Mouse (Mus musculus): Measurements from ENCODE around the gene Mpc1. TPM values are rescaled to one million over a fixed set of nuclear protein-coding genes. Genes with fewer than 3 reads are reported as not detected.
"Not testable (repeated sequence)": the region's sequence is repeated elsewhere in the genome, so short reads cannot be mapped to it uniquely, and the experiment has no call there.

Gene Mpc1
- polyA plus RNA-seq, 1 experiment from 2014 or later: 77.0 TPM

- Histone ChIP-seq H3K9me3 (replicated peaks) (no peaks in the 10 kb centered on the region), H3K27me3 (ENCODE audit: low read depth, poor library complexity, severe bottlenecking) (no peaks in the 10 kb centered on the region), H3K27ac (replicated peaks) (peak within 1 kb of the TSS; percentile 80), H3K36me3 (no peaks in the 10 kb centered on the region), H3K4me1 (peaks cover 24% of the 10 kb centered on the region), H3K4me3 (peak within 1 kb of the TSS; percentile 90)
- under 1% methylated on average over 54 of the region's 54 CpGs for WGBS
- DNase-seq (ENCODE audit: low spot score): peak; percentile 96
These were observed 28.3 kb downstream of the Mpc1 start, which contains the start of gene Sft2d1 for GRCm38 (mm10) chr17:8310838-8311614. TSS of gene Sft2d1 (plus strand) at chr17:8311102.

DNA sequence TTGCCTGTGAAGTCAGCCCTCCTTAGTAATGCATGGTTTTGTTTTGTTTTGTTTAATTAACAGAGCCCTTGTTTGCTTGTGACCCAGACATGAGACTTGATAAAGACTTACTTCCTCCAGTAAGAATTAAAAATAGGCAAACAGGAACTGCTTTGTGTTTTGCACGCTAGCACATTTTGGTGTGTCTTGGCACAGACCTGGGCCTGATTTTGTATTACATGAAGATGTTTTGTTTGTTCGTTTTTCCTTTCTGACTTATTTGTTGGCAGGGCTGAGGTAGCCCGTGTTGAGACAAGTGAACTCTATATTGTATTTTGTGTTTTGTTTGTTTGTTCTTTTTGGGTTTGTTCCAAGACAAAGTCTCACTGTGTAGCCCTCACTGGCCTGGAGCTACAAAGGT lies 29.0 kb downstream of the Mpc1 start:
- H3K4me1 ChIP-seq: peaks cover 24% of the 10 kb centered on the region
- H3K27me3 ChIP-seq (ENCODE audit: low read depth, poor library complexity, severe bottlenecking): no peaks in the 10 kb centered on the region

GRCm38 (mm10) chr17:8313976-8314375 lies 31.3 kb downstream of the Mpc1 start:
- DNase-seq (ENCODE audit: low spot score): no peak
- Histone ChIP-seq H3K27me3 (ENCODE audit: low read depth, poor library complexity, severe bottlenecking) (no peaks in the 10 kb centered on the region), H3K4me3 (no peak overlapping the region), H3K4me1 (peaks cover 24% of the 10 kb centered on the region), H3K36me3 (peaks cover 2% of the 10 kb centered on the region; the same call in 1 of the 2 replicates), H3K9me3 (replicated peaks) (no peaks in the 10 kb centered on the region), H3K27ac (replicated peaks) (no peak overlapping the region)
- WGBS: 87% methylated on average over 3 of the region's 3 CpGs

More for the DNA sequence above, 29.0 kb downstream of the Mpc1 start:
- no peak for DNase-seq (ENCODE audit: low spot score)
- 49% methylated on average over 3 of the region's 3 CpGs for WGBS
- H3K36me3 ChIP-seq: no peaks in the 10 kb centered on the region
- no peak overlapping the region for H3K27ac ChIP-seq (replicated peaks)
- H3K4me3 ChIP-seq: peak overlapping the region; percentile 90
- no peaks in the 10 kb centered on the region for H3K9me3 ChIP-seq (replicated peaks)

GRCm38 (mm10) chr17:8316251-8316650 lies 33.5 kb downstream of the Mpc1 start:
- H3K27me3 ChIP-seq (ENCODE audit: low read depth, poor library complexity, severe bottlenecking): no peaks in the 10 kb centered on the region
- 90% methylated on average over 1 of the region's 1 CpGs for WGBS
- no peak overlapping the region for H3K27ac ChIP-seq (replicated peaks)
- no peaks in the 10 kb centered on the region for H3K9me3 ChIP-seq (replicated peaks)
- peaks cover 7% of the 10 kb centered on the region; the same call in 1 of the 2 replicates for H3K36me3 ChIP-seq
- H3K4me3 ChIP-seq: no peak overlapping the region
- H3K4me1 ChIP-seq: peaks cover 17% of the 10 kb centered on the region
- DNase-seq (ENCODE audit: low spot score): no peak

DNA sequence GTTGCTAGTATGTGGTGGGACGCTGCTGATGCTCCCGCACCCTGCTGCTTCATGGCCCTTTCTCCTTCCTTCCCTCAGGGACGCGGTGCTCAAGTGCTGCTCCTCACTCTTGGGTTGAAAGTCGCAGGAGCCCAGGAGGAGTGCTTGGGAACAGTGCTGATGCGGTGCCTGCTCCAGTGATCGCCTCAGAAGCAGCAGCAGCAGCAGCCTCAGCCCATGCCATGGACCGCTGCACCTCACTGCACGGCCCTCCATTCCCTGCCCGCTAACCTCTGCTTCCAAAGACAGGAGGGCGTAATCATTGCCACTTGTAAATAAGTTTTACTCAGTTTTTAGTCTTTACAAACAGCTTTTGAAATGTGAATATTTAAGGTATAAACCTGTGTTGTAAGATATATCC lies 44.2 kb downstream of the Mpc1 start:
- H3K9me3 ChIP-seq (replicated peaks); H3K4me1 ChIP-seq; H3K4me3 ChIP-seq; H3K27ac ChIP-seq (replicated peaks); H3K27me3 ChIP-seq (ENCODE audit: low read depth, poor library complexity, severe bottlenecking); DNase-seq (ENCODE audit: low spot score): not testable (repeated sequence)
- WGBS: 85% methylated on average over 11 of the region's 11 CpGs
- H3K36me3 ChIP-seq: peaks cover 35% of the 10 kb centered on the region

DNA sequence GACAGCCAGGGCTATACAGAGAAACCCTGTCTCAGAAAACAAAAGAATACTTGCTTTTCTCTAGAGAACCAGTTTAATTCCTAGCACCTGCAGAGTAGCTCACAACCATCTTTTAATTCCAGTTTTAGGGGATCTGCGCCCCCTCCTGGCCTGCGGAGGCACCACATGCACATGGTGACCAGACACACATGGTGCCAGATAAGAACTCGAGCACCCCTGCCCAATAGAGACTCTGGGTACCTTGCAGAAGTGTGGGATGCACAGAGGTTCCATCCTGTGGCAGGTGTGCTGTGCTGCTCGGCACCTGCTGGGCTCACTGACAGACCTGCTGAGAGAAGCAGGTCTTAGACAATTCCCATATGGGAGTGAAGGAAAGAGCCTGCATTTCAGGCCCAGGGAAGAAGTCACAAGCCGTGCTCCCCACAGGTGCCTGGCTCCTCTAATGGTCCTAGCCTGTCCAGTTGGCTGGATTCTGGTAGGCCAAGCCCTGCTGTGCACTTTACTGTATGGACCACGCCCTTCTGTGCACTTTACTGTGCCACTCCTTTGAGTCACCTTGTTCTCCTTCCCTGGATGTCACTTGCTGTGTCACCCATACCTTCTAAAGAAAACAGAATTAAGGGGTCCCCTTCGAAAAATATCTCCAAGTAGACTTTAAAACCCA lies 45.9 kb downstream of the Mpc1 start:
- WGBS: 62% methylated on average over 7 of the region's 7 CpGs
- no peak for DNase-seq (ENCODE audit: low spot score)

DNA sequence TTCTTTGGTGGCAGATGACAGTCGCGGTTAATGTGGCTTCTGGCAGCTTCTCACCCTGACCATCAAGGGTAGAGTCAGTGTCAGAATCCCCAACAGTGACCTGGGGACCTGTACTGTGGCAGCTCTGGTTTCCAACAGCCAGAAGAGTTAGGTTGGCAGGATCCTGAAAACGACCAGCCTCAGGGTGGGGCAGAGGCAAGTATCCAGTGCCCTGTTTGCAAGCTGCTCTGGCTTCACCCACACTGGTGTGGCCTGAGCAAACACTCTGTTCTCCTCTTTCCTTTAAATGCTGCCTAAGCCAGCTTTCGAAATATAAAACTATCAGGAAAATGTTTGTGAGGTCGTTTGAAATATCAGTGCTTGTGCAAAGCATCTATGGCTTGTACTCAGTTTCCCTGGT lies 47.9 kb downstream of the Mpc1 start:
- Histone ChIP-seq H3K9me3 (replicated peaks) (peaks cover 5% of the 10 kb centered on the region; the same call in 1 of the 2 replicates), H3K4me3 (no peak overlapping the region), H3K4me1 (no peaks in the 10 kb centered on the region), H3K27me3 (ENCODE audit: low read depth, poor library complexity, severe bottlenecking) (no peaks in the 10 kb centered on the region), H3K27ac (replicated peaks) (no peak overlapping the region), H3K36me3 (peaks cover 20% of the 10 kb centered on the region)
- WGBS: 78% methylated on average over 5 of the region's 5 CpGs
- DNase-seq (ENCODE audit: low spot score): no peak

More for the DNA sequence above, 45.9 kb downstream of the Mpc1 start:
- Histone ChIP-seq H3K36me3 (peaks cover 27% of the 10 kb centered on the region), H3K4me3 (no peak overlapping the region), H3K27me3 (ENCODE audit: low read depth, poor library complexity, severe bottlenecking) (no peaks in the 10 kb centered on the region), H3K4me1 (no peaks in the 10 kb centered on the region), H3K9me3 (replicated peaks) (peaks cover 5% of the 10 kb centered on the region; the same call in 1 of the 2 replicates), H3K27ac (replicated peaks) (no peak overlapping the region)

GRCm38 (mm10) chr17:8337159-8337558 lies 54.5 kb downstream of the Mpc1 start, which contains the start of gene Prr18:
TSS of gene Prr18 (plus strand) at chr17:8337459.
- H3K4me1 ChIP-seq: peaks cover 24% of the 10 kb centered on the region
- H3K27ac ChIP-seq (replicated peaks); H3K9me3 ChIP-seq (replicated peaks); DNase-seq (ENCODE audit: low spot score); H3K36me3 ChIP-seq; H3K4me3 ChIP-seq: not testable (repeated sequence)
- peaks cover 41% of the 10 kb centered on the region for H3K27me3 ChIP-seq (ENCODE audit: low read depth, poor library complexity, severe bottlenecking)
- WGBS: 83% methylated on average over 1 of the region's 5 CpGs

- Histone ChIP-seq H3K27ac (replicated peaks) (peak overlapping the region; percentile 85; the same call in 1 of the 2 replicates), H3K36me3 (no peaks in the 10 kb centered on the region), H3K9me3 (replicated peaks) (no peaks in the 10 kb centered on the region), H3K27me3 (ENCODE audit: low read depth, poor library complexity, severe bottlenecking) (peaks cover 58% of the 10 kb centered on the region), H3K4me3 (peak overlapping the region; percentile 79), H3K4me1 (peaks cover 32% of the 10 kb centered on the region)
- DNase-seq (ENCODE audit: low spot score): no peak
- 22% methylated on average over 8 of the region's 8 CpGs for WGBS
These were observed 57.1 kb downstream of the Mpc1 start for GRCm38 (mm10) chr17:8339666-8340374.

DNA sequence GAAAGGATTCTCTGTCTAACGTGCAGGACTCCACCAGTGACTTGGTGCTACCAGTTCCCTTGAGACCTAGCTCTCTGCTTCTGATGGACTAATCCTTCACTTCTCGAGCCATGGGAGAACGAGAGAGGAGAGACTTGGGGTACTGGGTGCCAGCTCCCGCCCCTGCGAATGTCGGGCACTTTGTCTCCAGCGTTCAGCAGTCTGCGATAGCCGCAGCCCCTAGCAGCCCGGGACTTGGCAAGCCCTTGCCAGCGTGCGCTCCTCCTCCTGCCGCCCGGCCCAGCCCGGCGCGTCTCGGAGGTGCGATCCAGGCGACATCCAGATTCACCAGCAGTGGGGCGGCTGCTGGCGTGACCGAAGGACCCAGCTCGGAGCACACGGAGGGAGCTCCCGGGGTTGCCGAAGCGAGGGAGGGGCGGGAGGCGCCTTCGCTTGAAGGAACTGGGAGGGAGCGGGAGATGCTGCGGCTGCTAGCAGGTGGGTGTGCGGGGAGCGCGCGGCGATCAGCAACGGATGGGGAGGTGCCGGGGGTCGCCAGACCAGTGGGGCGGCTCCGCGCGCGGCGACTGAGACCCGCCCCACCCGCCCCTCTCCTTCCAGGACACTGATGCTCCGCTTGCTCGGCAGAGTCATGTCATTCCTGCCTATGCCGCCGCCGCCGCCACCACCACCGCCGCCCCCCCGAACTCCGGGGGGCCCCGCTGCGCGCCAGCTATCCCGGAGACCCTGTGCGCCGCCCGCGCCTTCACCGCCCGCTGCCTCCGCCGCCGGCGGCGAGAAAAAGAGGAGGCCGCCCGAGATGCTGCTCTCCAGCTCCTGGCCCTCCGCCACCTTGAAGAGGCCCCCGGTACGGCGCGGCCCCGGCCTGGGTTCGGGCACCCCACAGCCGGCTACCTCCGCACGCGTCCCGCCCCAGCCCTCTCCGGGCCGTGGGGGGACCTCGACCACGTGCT lies 58.0 kb downstream of the Mpc1 start:
- H3K36me3 ChIP-seq: no peaks in the 10 kb centered on the region
- H3K4me1 ChIP-seq: peaks cover 32% of the 10 kb centered on the region
- DNase-seq (ENCODE audit: low spot score): peak; percentile 55
- WGBS: under 1% methylated on average over 69 of the region's 92 CpGs
- H3K4me3 ChIP-seq: peak overlapping the region; percentile 79
- H3K9me3 ChIP-seq (replicated peaks): no peaks in the 10 kb centered on the region
- peak overlapping the region; percentile 85 for H3K27ac ChIP-seq (replicated peaks)
- H3K27me3 ChIP-seq (ENCODE audit: low read depth, poor library complexity, severe bottlenecking): peaks cover 58% of the 10 kb centered on the region

DNA sequence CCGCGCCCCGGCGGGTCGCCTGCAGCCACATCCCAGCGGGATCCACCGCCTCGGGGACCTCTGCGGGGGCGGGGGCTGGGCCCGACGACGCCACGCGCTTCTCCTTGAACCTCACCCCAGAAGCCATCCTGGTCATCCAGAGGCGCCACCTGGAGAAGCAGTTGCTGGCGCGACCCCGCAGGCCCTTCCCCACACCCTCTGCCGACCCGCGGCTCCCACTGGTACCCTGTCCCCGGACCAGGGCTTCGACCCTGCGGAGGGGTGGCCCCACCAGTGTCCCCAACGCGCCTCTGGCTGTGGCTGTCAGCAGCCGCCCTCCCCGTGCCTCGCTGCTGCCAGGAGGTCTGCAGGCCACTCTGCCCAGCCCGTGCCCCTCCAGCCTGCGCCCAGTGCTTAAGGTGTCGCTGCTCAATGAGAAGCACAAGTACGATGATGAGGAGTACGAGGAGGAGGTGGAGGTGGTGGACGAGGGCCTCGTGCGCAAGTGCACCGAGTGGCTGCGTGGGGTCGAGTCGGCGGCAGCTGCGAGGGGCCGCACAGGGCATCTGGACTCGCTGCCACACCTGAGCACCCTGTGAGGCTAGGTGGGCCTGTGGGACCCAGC lies 58.8 kb downstream of the Mpc1 start:
- Histone ChIP-seq H3K9me3 (replicated peaks) (no peaks in the 10 kb centered on the region), H3K27ac (replicated peaks) (peak overlapping the region; percentile 85), H3K36me3 (no peaks in the 10 kb centered on the region), H3K4me1 (peaks cover 32% of the 10 kb centered on the region), H3K4me3 (peak overlapping the region; percentile 79), H3K27me3 (ENCODE audit: low read depth, poor library complexity, severe bottlenecking) (peaks cover 58% of the 10 kb centered on the region)
- 10% methylated on average over 46 of the region's 46 CpGs for WGBS
- peak; percentile 47 for DNase-seq (ENCODE audit: low spot score)

All from midbrain, embryonic 10.5 days (tissue).